Mouse (Mus musculus): ENCODE results near the gene Eif4a2. TPM values are rescaled to one million over a fixed set of nuclear protein-coding genes. Genes with fewer than 3 reads are reported as not detected.

Gene Eif4a2
- polyA plus RNA-seq, 1 experiment from 2014 or later: 226 TPM

GRCm38 (mm10) chr16:23112861-23113435 lies 5.7 kb downstream of the Eif4a2 start:
- H3K27ac ChIP-seq (ENCODE audit: low read depth, low read length): no peak overlapping the region
- H3K4me3 ChIP-seq (ENCODE audit: low read length): no peak overlapping the region
- peaks cover 77% of the 10 kb centered on the region for H3K36me3 ChIP-seq (ENCODE audit: control insufficient read depth, insufficient read depth, low read length)
- no peaks in the 10 kb centered on the region for H3K27me3 ChIP-seq (ENCODE audit: control insufficient read depth, insufficient read depth, low read length)
- WGBS: 64% methylated on average over 9 of the region's 9 CpGs
- no peak overlapping the region for H3K9ac ChIP-seq (ENCODE audit: low read depth, low read length)
- H3K9me3 ChIP-seq (ENCODE audit: control insufficient read depth, low read length): no peaks in the 10 kb centered on the region
- ATAC-seq (ENCODE audit: low FRiP score, low TSS enrichment): no peak
- no peak overlapping the region; the same call in 1 of the 2 replicates for H3K4me2 ChIP-seq (replicated peaks; ENCODE audit: low read depth, low read length)
- H3K4me1 ChIP-seq (ENCODE audit: control insufficient read depth, insufficient read depth, low read length): peaks cover 13% of the 10 kb centered on the region; the same call in 1 of the 2 replicates

DNA sequence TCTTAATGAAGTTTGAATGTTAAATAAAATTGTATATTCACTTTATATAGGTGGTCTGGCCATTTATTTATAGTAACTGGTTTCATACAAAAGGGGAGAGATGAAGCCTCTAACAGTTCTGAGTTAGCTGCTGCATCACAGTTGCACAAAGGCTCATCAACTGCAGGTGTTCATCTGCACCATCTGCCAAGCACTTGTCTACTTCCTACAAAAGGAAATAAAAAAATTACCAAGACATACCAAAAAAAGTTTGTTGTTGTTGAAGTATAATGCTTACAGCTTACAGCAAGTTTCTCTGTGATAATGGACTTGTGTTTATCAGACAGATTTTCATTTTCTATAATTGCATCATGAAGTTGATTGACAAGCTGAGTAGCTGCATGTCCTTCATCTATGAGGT lies 6.7 kb downstream of the Eif4a2 start:
- Histone ChIP-seq H3K4me1 (ENCODE audit: control insufficient read depth, insufficient read depth, low read length) (peaks cover 13% of the 10 kb centered on the region; the same call in 1 of the 2 replicates), H3K27me3 (ENCODE audit: control insufficient read depth, insufficient read depth, low read length) (no peaks in the 10 kb centered on the region), H3K36me3 (ENCODE audit: control insufficient read depth, insufficient read depth, low read length) (peaks cover 72% of the 10 kb centered on the region), H3K4me3 (ENCODE audit: low read length) (no peak overlapping the region), H3K9ac (ENCODE audit: low read depth, low read length) (no peak overlapping the region), H3K4me2 (replicated peaks; ENCODE audit: low read depth, low read length) (no peak overlapping the region), H3K27ac (ENCODE audit: low read depth, low read length) (no peak overlapping the region), H3K9me3 (ENCODE audit: control insufficient read depth, low read length) (no peaks in the 10 kb centered on the region)
- ATAC-seq (ENCODE audit: low FRiP score, low TSS enrichment): peak; percentile 16; the same call in 1 of the 2 replicates

DNA sequence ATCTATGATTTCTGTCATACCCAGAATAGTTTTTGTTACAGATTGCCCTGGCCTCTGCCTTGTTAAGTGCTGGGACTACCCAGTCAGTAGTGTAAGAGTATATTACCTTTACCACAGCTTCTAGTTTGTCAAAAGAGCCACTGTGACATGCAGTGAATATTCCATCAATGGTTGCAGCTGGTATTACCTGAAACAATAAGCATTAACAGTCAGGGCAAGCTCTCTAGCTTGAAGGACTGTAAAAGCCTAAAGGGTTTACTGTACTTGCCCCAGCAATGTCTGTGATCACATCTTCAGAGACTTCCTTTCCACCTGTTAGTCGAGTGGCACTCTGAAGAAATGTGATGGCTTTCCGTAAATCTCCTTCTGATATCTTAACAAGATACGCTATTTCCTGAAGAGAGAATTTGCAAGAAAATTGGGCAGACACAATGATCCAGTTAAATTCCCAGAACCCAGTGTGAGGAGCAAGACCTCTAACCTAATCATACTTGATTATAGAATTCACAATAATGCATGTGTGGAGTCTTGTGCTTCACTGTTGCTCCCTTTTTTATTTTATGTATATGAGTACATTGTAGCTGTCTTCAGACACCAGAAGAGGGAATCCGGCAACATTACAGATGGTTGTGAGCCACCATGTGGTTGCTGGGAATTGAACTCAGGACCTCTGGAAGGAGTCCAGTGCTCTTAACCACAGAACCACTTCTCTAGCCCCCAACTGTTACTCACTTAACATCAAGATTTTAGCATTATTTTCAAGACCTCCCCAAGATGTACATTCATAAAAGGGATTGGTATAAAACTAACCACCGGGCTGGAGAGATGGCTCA lies 7.3 kb downstream of the Eif4a2 start:
- H3K4me2 ChIP-seq (replicated peaks; ENCODE audit: low read depth, low read length): no peak overlapping the region
- H3K4me3 ChIP-seq (ENCODE audit: low read length): no peak overlapping the region
- no peak overlapping the region for H3K9ac ChIP-seq (ENCODE audit: low read depth, low read length)
- peak; percentile 36; the same call in 1 of the 2 replicates for ATAC-seq (ENCODE audit: low FRiP score, low TSS enrichment)
- no peaks in the 10 kb centered on the region for H3K27me3 ChIP-seq (ENCODE audit: control insufficient read depth, insufficient read depth, low read length)
- H3K27ac ChIP-seq (ENCODE audit: low read depth, low read length): no peak overlapping the region
- WGBS: 61% methylated on average over 5 of the region's 5 CpGs
- peaks cover 69% of the 10 kb centered on the region for H3K36me3 ChIP-seq (ENCODE audit: control insufficient read depth, insufficient read depth, low read length)
- no peaks in the 10 kb centered on the region for H3K9me3 ChIP-seq (ENCODE audit: control insufficient read depth, low read length)
- H3K4me1 ChIP-seq (ENCODE audit: control insufficient read depth, insufficient read depth, low read length): peaks cover 10% of the 10 kb centered on the region; the same call in 1 of the 2 replicates

GRCm38 (mm10) chr16:23115486-23115885 lies 8.2 kb downstream of the Eif4a2 start:
- ATAC-seq (ENCODE audit: low FRiP score, low TSS enrichment): no peak
- Histone ChIP-seq H3K4me3 (ENCODE audit: low read length) (no peak overlapping the region), H3K27me3 (ENCODE audit: control insufficient read depth, insufficient read depth, low read length) (no peaks in the 10 kb centered on the region), H3K27ac (ENCODE audit: low read depth, low read length) (no peak overlapping the region), H3K36me3 (ENCODE audit: control insufficient read depth, insufficient read depth, low read length) (peaks cover 67% of the 10 kb centered on the region), H3K4me2 (replicated peaks; ENCODE audit: low read depth, low read length) (no peak overlapping the region), H3K9me3 (ENCODE audit: control insufficient read depth, low read length) (no peaks in the 10 kb centered on the region), H3K4me1 (ENCODE audit: control insufficient read depth, insufficient read depth, low read length) (peaks cover 5% of the 10 kb centered on the region; the same call in 1 of the 2 replicates), H3K9ac (ENCODE audit: low read depth, low read length) (no peak overlapping the region)
- 81% methylated on average over 3 of the region's 3 CpGs for WGBS

- Histone ChIP-seq H3K9me3 (ENCODE audit: control insufficient read depth, low read length) (no peaks in the 10 kb centered on the region), H3K4me2 (replicated peaks; ENCODE audit: low read depth, low read length) (no peak overlapping the region), H3K36me3 (ENCODE audit: control insufficient read depth, insufficient read depth, low read length) (peaks cover 64% of the 10 kb centered on the region), H3K27ac (ENCODE audit: low read depth, low read length) (no peak overlapping the region), H3K4me3 (ENCODE audit: low read length) (no peak overlapping the region), H3K4me1 (ENCODE audit: control insufficient read depth, insufficient read depth, low read length) (no peaks in the 10 kb centered on the region), H3K27me3 (ENCODE audit: control insufficient read depth, insufficient read depth, low read length) (no peaks in the 10 kb centered on the region), H3K9ac (ENCODE audit: low read depth, low read length) (no peak overlapping the region)
- WGBS: 72% methylated on average over 4 of the region's 4 CpGs
- no peak for ATAC-seq (ENCODE audit: low FRiP score, low TSS enrichment)
Measured at GRCm38 (mm10) chr16:23117173-23117572, 9.9 kb downstream of the Eif4a2 start.

GRCm38 (mm10) chr16:23122446-23122845 lies 15.2 kb downstream of the Eif4a2 start:
- H3K27ac ChIP-seq (ENCODE audit: low read depth, low read length): no peak overlapping the region
- H3K4me3 ChIP-seq (ENCODE audit: low read length): no peak overlapping the region
- no peak overlapping the region for H3K4me2 ChIP-seq (replicated peaks; ENCODE audit: low read depth, low read length)
- peaks cover 50% of the 10 kb centered on the region for H3K36me3 ChIP-seq (ENCODE audit: control insufficient read depth, insufficient read depth, low read length)
- 98% methylated on average over 3 of the region's 3 CpGs for WGBS
- ATAC-seq (ENCODE audit: low FRiP score, low TSS enrichment): no peak
- H3K4me1 ChIP-seq (ENCODE audit: control insufficient read depth, insufficient read depth, low read length): peaks cover 6% of the 10 kb centered on the region; the same call in 1 of the 2 replicates
- no peaks in the 10 kb centered on the region for H3K9me3 ChIP-seq (ENCODE audit: control insufficient read depth, low read length)
- H3K9ac ChIP-seq (ENCODE audit: low read depth, low read length): no peak overlapping the region
- no peaks in the 10 kb centered on the region for H3K27me3 ChIP-seq (ENCODE audit: control insufficient read depth, insufficient read depth, low read length)

- 94% methylated on average over 4 of the region's 4 CpGs for WGBS
- no peaks in the 10 kb centered on the region for H3K9me3 ChIP-seq (ENCODE audit: control insufficient read depth, low read length)
Measured at GRCm38 (mm10) chr16:23123104-23123503, 15.9 kb downstream of the Eif4a2 start.

DNA sequence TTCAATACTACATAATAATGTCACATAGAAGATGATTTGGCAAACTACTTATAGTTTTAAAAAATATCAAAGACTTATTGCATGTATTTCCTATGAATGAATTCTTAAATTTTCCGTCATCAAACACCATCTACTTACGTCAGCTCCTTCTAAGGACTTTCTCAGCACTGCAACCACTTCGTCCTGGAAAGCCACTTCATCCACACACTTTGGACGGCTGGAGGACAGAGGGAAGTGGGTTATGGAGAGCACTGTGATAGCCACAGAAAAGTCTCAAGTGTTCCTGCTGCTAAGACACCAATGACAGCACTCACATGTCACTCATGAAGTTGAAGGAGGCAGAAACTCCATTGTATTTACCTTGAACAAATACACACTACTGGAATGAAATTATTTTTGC lies 17.2 kb downstream of the Eif4a2 start:
- WGBS: 93% methylated on average over 4 of the region's 4 CpGs
- Histone ChIP-seq H3K27ac (ENCODE audit: low read depth, low read length) (no peak overlapping the region), H3K4me3 (ENCODE audit: low read length) (no peak overlapping the region), H3K27me3 (ENCODE audit: control insufficient read depth, insufficient read depth, low read length) (no peaks in the 10 kb centered on the region), H3K36me3 (ENCODE audit: control insufficient read depth, insufficient read depth, low read length) (peaks cover 38% of the 10 kb centered on the region), H3K9me3 (ENCODE audit: control insufficient read depth, low read length) (no peaks in the 10 kb centered on the region), H3K4me1 (ENCODE audit: control insufficient read depth, insufficient read depth, low read length) (peaks cover 13% of the 10 kb centered on the region), H3K9ac (ENCODE audit: low read depth, low read length) (no peak overlapping the region), H3K4me2 (replicated peaks; ENCODE audit: low read depth, low read length) (no peak overlapping the region)
- ATAC-seq (ENCODE audit: low FRiP score, low TSS enrichment): no peak

More at GRCm38 (mm10) chr16:23123104-23123503, 15.9 kb downstream of the Eif4a2 start:
- Histone ChIP-seq H3K9ac (ENCODE audit: low read depth, low read length) (no peak overlapping the region), H3K27ac (ENCODE audit: low read depth, low read length) (no peak overlapping the region), H3K4me1 (ENCODE audit: control insufficient read depth, insufficient read depth, low read length) (peaks cover 6% of the 10 kb centered on the region; the same call in 1 of the 2 replicates), H3K27me3 (ENCODE audit: control insufficient read depth, insufficient read depth, low read length) (no peaks in the 10 kb centered on the region), H3K4me3 (ENCODE audit: low read length) (no peak overlapping the region), H3K4me2 (replicated peaks; ENCODE audit: low read depth, low read length) (no peak overlapping the region), H3K36me3 (ENCODE audit: control insufficient read depth, insufficient read depth, low read length) (peaks cover 43% of the 10 kb centered on the region)
- no peak for ATAC-seq (ENCODE audit: low FRiP score, low TSS enrichment)

- Histone ChIP-seq H3K4me2 (replicated peaks; ENCODE audit: low read depth, low read length) (peak overlapping the region; percentile 85), H3K27ac (ENCODE audit: low read depth, low read length) (peak overlapping the region; percentile 89), H3K9me3 (ENCODE audit: control insufficient read depth, low read length) (no peaks in the 10 kb centered on the region), H3K9ac (ENCODE audit: low read depth, low read length) (peak overlapping the region; percentile 66), H3K4me1 (ENCODE audit: control insufficient read depth, insufficient read depth, low read length) (peaks cover 13% of the 10 kb centered on the region), H3K27me3 (ENCODE audit: control insufficient read depth, insufficient read depth, low read length) (no peaks in the 10 kb centered on the region), H3K36me3 (ENCODE audit: control insufficient read depth, insufficient read depth, low read length) (peaks cover 16% of the 10 kb centered on the region), H3K4me3 (ENCODE audit: low read length) (peak overlapping the region; percentile 62)
- ATAC-seq (ENCODE audit: low FRiP score, low TSS enrichment): no peak
- under 1% methylated on average over 4 of the region's 4 CpGs for WGBS
Measured at GRCm38 (mm10) chr16:23127311-23127672, 20.0 kb downstream of the Eif4a2 start.
